Mouse (Mus musculus) embryonic facial prominence, embryonic 11.5 days (tissue): ENCODE results near the gene Fkbp15. TPM values are rescaled to one million over a fixed set of nuclear protein-coding genes. Genes with fewer than 3 reads are reported as not detected.
"Not testable (repeated sequence)": the region's sequence is repeated elsewhere in the genome, so short reads cannot be mapped to it uniquely, and the experiment has no call there.

ENCODE experiments used
- ATAC-seq: fragments of 200-750 bp; cut with Nextera tagmentation; replicated peaks from 2 replicates; pipeline ENCODE4 v1.8.0; 2017; ENCODE audit warnings: low read depth; ENCODE audit not compliant: insufficient number of reproducible peaks, low FRiP score, low TSS enrichment
- DNase-seq: peaks from one replicate; pipeline ENCODE4 v3.0.0-alpha.2; 2015; ENCODE audit warnings: low spot score
- H3K27ac ChIP-seq: fragments of 300-500 bp; sonication (generic); replicated peaks from 2 replicates; pipeline ENCODE4 v1.5.1; 2014; ENCODE audit warnings: mild to moderate bottlenecking, low read depth, low read length, control low read depth
- H3K27me3 ChIP-seq: fragments of 300-500 bp; sonication (generic); 2 replicates; pipeline ENCODE4 v1.6.1; 2014; ENCODE audit warnings: mild to moderate bottlenecking, low read length, moderate library complexity, mixed read lengths; ENCODE audit not compliant: control insufficient read depth, insufficient read depth
- H3K36me3 ChIP-seq: fragments of 300-500 bp; sonication (generic); replicated peaks from 2 replicates; pipeline ENCODE4 v1.6.1; 2014; ENCODE audit warnings: low read depth, mild to moderate bottlenecking, low read length, moderate library complexity, mixed read lengths; ENCODE audit not compliant: control insufficient read depth, insufficient read depth
- H3K4me1 ChIP-seq: fragments of 300-500 bp; sonication (generic); 2 replicates; pipeline ENCODE4 v1.6.1; 2014; ENCODE audit warnings: low read length, mixed read lengths; ENCODE audit not compliant: control insufficient read depth, insufficient read depth
- H3K4me2 ChIP-seq: fragments of 300-500 bp; sonication (generic); 2 replicates; pipeline ENCODE4 v1.6.1; 2014; ENCODE audit warnings: low read depth, mild to moderate bottlenecking, control low read depth, low read length, moderate library complexity
- H3K4me3 ChIP-seq: fragments of 300-500 bp; sonication (generic); 2 replicates; pipeline ENCODE4 v1.5.1; 2014; ENCODE audit warnings: low read depth, low read length, control low read depth
- H3K9ac ChIP-seq: fragments of 300-500 bp; sonication (generic); replicated peaks from 2 replicates; pipeline ENCODE4 v1.6.1; 2014; ENCODE audit warnings: mild to moderate bottlenecking, control low read depth, low read length
- H3K9me3 ChIP-seq: fragments of 300-500 bp; sonication (generic); replicated peaks from 2 replicates; pipeline ENCODE4 v1.6.1; 2016; ENCODE audit warnings: mild to moderate bottlenecking, low read length, inconsistent platforms, mixed read lengths; ENCODE audit not compliant: control insufficient read depth
- WGBS: fragments of 180-500 bp; shearing (Covaris S2); extraction: QIAGEN DNeasy Blood & Tissue Kit; methylation state at CpG from one replicate; pipeline ENCODE4 v1.1.7; 2014; 5-methylcytosine and 5-hydroxymethylcytosine counted together
- polyA plus RNA-seq: library from polyadenylated mRNA; unstranded; fragments of >200 nt; fragmentation: Nextera tagmentation; extraction: Ambion mirVana; gene quantifications from 2 replicates; pipeline ENCODE4 v1.2.1, GENCODE M21; 2014

The Fkbp15 gene
- polyA plus RNA-seq, 1 experiment from 2014 or later = 16.3 TPM

DNA sequence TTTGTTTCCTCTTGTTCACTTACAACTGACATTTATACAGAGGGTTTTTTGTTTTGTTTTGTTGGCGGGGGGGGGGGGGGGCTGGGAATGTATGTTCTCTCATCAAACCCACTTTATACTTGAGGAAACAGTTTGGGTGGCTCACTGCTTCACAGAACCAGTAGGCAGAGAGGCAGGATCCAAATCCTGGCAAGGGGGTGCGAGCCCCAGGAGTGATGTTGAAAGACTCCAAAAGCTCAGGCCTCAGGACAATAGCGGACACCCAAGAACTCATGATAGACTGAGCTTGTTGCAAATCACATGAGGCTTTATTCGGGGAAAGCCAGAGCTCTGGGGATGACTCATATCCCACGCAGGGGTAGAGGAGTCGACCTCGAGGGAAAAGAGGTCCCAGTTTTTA is 94.3 kb downstream of the Fkbp15 start:
- not testable (repeated sequence) for H3K9me3 ChIP-seq, DNase-seq, H3K36me3 ChIP-seq, H3K4me2 ChIP-seq, H3K27ac ChIP-seq, H3K4me3 ChIP-seq, H3K9ac ChIP-seq, H3K27me3 ChIP-seq, ATAC-seq, H3K4me1 ChIP-seq
- 83% methylated on average over 7 of the region's 7 CpGs for WGBS

DNA sequence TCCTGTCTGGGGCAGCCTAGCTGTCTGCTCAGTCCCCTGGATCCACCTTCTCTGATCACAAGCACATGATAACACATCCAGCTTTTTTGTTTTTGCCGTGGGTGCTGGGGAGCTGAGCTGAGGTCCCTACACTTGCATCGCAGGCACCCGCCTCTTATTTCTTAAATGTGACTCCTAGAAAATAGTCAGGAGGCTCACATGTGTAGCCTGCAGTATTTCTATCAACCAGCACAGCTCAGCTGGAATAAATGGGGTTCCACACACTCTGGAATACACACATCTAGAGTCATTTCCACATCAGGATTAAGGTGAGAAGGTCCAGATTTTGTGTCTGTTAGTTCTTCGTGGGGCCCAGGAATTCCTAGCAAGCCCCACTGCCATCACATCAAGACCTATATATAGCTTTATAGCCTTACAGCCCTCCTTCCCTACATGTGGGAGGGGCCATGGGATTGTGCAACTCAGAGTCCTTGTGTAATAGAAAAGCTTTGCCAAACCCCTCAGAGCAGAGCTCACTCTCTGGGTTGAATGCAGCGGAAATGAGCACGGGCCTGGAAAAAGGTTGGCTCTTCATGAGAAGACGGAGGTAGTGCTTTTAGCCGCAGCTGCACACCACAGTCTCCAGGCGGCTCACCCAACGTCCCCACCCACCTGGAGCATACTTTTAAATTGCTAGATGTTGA is 95.1 kb downstream of the Fkbp15 start:
- WGBS = 85% methylated on average over 10 of the region's 10 CpGs
- no peak for DNase-seq

DNA sequence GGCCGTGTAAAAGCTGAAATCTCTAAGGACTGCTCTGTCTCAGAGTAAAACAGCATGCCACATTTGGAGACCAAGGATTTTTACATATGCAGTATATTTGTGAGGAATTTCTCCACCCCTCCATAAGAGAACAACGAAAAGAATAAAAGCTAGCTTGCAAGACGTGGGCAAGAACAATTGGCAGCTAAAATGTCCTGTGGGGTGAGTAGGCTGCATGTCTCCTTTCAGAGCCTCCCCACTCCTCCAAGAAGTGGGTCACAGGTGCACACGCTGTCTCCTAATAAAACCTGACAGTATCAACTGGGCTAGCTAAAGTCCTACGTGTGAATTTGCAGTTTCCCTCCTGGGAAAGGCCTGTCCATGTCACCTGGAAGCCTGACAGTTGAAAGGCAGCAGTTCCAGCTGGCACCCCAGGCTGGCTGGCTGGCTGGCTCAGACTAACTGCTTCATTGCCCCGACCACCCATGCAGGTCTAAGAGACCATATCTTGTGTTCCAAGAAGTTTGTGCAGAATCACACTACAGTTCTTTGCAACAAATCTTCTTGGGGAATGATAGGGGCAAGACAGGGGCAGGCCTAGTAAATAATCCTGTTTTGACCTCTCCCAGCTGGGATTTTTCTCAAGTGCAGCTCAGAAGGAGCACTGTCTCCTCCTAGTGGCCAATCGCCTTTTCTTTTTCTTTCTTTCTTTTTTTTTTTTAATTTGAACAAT is 97.1 kb downstream of the Fkbp15 start:
- ATAC-seq (no peak), DNase-seq (peak; percentile 53)
- H3K36me3 ChIP-seq = no peaks in the 10 kb centered on the region
- H3K9me3 ChIP-seq = no peaks in the 10 kb centered on the region
- WGBS = 49% methylated on average over 7 of the region's 7 CpGs
- no peak overlapping the region for H3K4me2 ChIP-seq
- no peak overlapping the region for H3K9ac ChIP-seq
- no peaks in the 10 kb centered on the region for H3K4me1 ChIP-seq
- no peak overlapping the region for H3K4me3 ChIP-seq
- H3K27ac ChIP-seq = no peak overlapping the region
- H3K27me3 ChIP-seq = no peaks in the 10 kb centered on the region

More for the DNA sequence above, 95.1 kb downstream of the Fkbp15 start:
- no peaks in the 10 kb centered on the region for H3K9me3 ChIP-seq
- no peaks in the 10 kb centered on the region for H3K4me1 ChIP-seq
- ATAC-seq = no peak
- no peak overlapping the region for H3K9ac ChIP-seq
- H3K4me2 ChIP-seq = no peak overlapping the region
- no peaks in the 10 kb centered on the region for H3K27me3 ChIP-seq
- no peaks in the 10 kb centered on the region for H3K36me3 ChIP-seq
- H3K27ac ChIP-seq = no peak overlapping the region
- no peak overlapping the region for H3K4me3 ChIP-seq

DNA sequence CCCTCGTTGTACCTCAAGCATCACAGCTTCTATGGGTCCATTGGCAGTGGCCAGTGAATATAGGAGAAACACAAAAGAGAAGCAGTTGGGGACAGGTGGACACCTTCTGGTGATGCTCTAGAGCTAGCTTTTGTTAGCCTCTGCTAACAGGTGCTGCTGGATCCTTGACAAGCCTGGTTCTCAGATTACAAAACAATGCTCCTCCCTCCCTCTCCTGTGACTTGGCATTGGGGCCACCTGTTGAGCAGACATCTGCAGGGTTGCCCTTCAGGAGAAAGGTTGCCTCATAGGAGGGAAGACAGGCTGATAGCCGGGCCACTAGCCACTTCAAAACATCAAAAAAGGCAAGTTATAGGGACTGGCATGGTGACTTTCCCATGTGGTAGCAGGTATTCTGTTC is 98.1 kb downstream of the Fkbp15 start, which contains the start of gene Slc31a2:
Gene Slc31a2, plus strand, starts transcription at position 287 of the 400 bp plus-strand sequence.
- no peaks in the 10 kb centered on the region for H3K9me3 ChIP-seq
- H3K36me3 ChIP-seq = no peaks in the 10 kb centered on the region
- H3K27me3 ChIP-seq = no peaks in the 10 kb centered on the region
- DNase-seq (no peak), ATAC-seq (no peak)
- no peak within 1 kb of the TSS for H3K4me2 ChIP-seq
- no peaks in the 10 kb centered on the region for H3K4me1 ChIP-seq
- WGBS = 57% methylated on average over 2 of the region's 2 CpGs
- no peak within 1 kb of the TSS for H3K9ac ChIP-seq
- H3K27ac ChIP-seq = no peak within 1 kb of the TSS
- H3K4me3 ChIP-seq = no peak within 1 kb of the TSS

DNA sequence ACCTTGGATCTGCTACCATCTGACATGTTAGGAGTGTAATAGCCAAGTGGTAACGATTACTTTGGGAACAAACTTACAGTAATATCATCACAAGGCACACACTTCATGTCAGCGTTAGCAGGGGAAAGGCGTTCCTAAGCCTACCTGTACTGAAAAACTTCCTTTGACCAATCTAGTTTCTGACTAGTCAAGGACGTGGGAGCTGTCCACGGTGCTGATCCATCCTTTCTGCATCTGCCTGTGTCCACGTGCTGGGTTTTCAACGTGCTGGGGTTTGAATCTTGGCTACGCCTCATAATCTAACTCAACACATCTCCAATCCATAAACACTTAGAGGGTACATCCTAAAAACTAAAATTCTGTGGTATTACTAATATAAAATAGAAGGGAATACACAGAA is 103.4 kb downstream of the Fkbp15 start:
- H3K4me1 ChIP-seq = no peaks in the 10 kb centered on the region
- no peak overlapping the region for H3K4me2 ChIP-seq
- whole genome bisulfite sequencing = 31% methylated on average over 8 of the region's 8 CpGs
- H3K36me3 ChIP-seq = no peaks in the 10 kb centered on the region
- no peak for ATAC-seq
- no peak overlapping the region for H3K9ac ChIP-seq
- peak; percentile 89 for DNase-seq
- H3K27me3 ChIP-seq = no peaks in the 10 kb centered on the region
- no peak overlapping the region for H3K27ac ChIP-seq
- no peaks in the 10 kb centered on the region for H3K9me3 ChIP-seq
- H3K4me3 ChIP-seq = no peak overlapping the region

DNA sequence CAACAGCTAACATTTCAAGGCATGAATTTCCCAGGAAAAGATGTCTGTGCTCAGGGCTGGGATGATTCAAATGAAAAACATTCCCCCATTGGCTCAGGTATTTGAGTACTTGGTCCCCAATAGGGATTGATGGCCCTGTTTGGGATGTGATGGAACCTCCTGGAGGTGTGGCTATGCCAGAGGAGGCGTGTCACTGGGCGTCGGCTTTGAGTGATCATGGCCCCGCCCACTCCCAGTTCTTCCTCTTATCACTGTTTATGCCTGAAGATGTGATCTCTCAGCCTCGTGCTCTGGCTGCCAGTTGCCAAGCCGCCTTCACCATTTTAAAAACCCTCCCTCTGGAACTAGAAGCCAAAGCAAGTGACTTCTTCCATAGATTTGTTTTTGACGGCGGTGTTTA is 105.8 kb downstream of the Fkbp15 start:
- Histone ChIP-seq H3K27me3 (no peaks in the 10 kb centered on the region), H3K4me1 (no peaks in the 10 kb centered on the region), H3K9ac (no peak overlapping the region), H3K27ac (no peak overlapping the region), H3K4me2 (no peak overlapping the region), H3K9me3 (no peaks in the 10 kb centered on the region), H3K4me3 (no peak overlapping the region), H3K36me3 (no peaks in the 10 kb centered on the region)
- ATAC-seq = no peak
- DNase-seq = no peak
- 69% methylated on average over 8 of the region's 8 CpGs for WGBS

DNA sequence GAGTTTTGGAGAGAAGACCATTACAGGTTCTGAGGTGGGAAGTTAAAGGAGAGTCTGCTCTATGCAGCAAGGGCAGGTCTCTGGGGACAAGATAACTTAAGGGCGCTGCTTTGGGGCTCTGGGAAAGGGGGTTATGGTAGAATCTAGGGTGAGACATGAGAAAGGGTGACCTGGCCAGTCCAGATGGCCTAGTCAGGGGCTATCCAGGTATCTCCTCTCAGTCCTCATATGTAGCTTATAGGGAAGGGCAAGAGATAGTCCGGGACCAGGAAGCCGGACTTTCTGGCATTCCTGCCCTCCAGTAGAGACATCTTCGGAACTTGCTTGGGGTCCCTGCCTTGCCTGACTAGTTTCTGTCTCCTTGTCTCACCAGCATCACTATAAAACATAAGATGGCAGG is 108.6 kb downstream of the Fkbp15 start:
- no peak overlapping the region for H3K27ac ChIP-seq
- no peak overlapping the region for H3K9ac ChIP-seq
- no peaks in the 10 kb centered on the region for H3K36me3 ChIP-seq
- H3K4me2 ChIP-seq = no peak overlapping the region
- no peak overlapping the region for H3K4me3 ChIP-seq
- DNase-seq (no peak), ATAC-seq (no peak)
- H3K9me3 ChIP-seq = no peaks in the 10 kb centered on the region
- 87% methylated on average over 4 of the region's 4 CpGs for WGBS
- no peaks in the 10 kb centered on the region for H3K27me3 ChIP-seq
- H3K4me1 ChIP-seq = no peaks in the 10 kb centered on the region

DNA sequence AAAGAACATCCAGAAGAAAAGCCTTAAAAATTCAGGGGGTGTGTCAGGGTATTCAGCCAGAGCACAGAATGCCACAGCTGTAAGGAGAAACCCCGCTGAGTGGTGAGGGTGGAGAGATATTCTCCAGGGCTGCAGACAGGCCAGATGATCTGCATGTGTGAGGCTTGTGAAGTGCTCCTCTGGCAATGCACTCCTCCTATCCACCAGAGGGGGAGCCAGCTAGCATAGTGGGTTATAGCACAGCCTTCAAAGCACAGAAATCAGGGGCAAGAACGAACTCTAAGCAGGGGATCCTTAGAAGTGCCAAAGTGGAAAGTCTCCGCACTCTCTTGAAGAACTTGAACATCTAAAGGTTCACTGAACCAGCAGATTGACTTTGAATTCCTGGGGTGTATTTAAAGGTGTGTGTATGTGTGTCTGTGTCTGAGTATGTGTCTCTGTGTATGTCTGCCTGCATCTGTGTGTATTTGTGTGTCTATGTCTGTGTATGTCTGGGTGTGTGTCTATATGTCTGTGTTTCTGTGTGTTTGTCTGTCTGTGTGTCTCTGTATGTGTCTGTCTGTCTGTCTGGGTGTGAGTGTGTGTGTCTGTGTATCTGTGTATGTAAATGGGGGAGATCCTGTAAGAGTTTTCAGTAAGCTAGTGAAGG is 109.3 kb downstream of the Fkbp15 start:
- WGBS = 38% methylated on average over 3 of the region's 3 CpGs
- Histone ChIP-seq H3K27ac (no peak overlapping the region), H3K9me3 (no peaks in the 10 kb centered on the region), H3K36me3 (no peaks in the 10 kb centered on the region), H3K9ac (no peak overlapping the region), H3K4me2 (no peak overlapping the region), H3K4me3 (no peak overlapping the region), H3K4me1 (no peaks in the 10 kb centered on the region), H3K27me3 (no peaks in the 10 kb centered on the region)
- DNase-seq (peak; percentile 35), ATAC-seq (0 out of 2 replicates have a peak, but pooled peaks have one; percentile 48)
